Comparison of ENCODE assay signal across 9 mouse cellular contexts in the genomic region with DNA sequence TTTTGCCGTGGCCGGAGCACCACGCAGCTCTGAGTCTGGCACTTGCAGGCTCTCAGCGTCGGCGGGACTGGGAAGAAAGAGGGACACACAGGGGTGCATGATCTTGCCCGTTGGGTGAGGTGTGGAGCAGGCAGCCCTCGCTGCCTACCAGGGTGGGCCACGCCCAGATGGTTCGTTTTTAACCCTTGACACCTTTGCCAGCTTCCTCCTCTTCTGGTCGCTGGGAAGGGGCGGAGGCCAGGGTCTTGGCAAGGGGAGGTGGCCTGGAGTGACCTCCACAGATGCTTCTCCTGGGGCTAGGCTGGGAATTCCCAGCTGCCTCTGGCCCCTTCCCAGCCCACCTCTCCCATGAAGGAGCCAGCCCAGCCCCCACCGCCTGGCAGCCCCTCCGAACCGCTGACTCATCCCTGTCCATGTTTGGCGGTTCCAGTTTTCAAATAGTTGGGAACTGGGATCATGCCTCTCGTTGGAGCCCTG. TPM values are rescaled to one million over a fixed set of nuclear protein-coding genes. Genes with fewer than 3 reads are reported as not detected.
DNase-seq lines count a peak whose midpoint lies in the region; ATAC-seq and TF ChIP-seq lines count a peak whose summit lies in the region.
"Had no signal": no experiment of that assay in that cellular context is flagged by ENCODE, and none has a peak within 500 bp of the region (broad histone marks: within the 10 kb centered on the region; RNA-seq: fewer than 3 reads in every experiment).

No protein-coding gene starts in this region.

- H3K4me2 ChIP-seq in midbrain, postnatal 0 days (ENCODE audit: low read depth, low read length, poor library complexity, severe bottlenecking), result no peak overlapping the region
- no peak overlapping the region for H3K4me2 ChIP-seq in forebrain, embryonic 12.5 days
- H3K4me2 ChIP-seq in lung, embryonic 14.5 days, result peak overlapping the region; percentile 50

- H3K27ac ChIP-seq in midbrain, embryonic 10.5 days (replicated peaks), result peak overlapping the region; percentile 67
- H3K27ac ChIP-seq in midbrain, postnatal 0 days (ENCODE audit: low read depth, low read length), result no peak overlapping the region
- peak overlapping the region; percentile 25; the same call in 1 of the 2 replicates for H3K27ac ChIP-seq in forebrain, embryonic 12.5 days
- H3K27ac ChIP-seq in lung, embryonic 14.5 days (ENCODE audit: low read depth), result peak overlapping the region; percentile 94

- TF ChIP-seq CTCF in midbrain, postnatal 0 days (IDR thresholded peaks at IDR 0.05), result no peak
- no peak for TF ChIP-seq CTCF in lung, embryonic 14.5 days (IDR thresholded peaks at IDR 0.05; ENCODE audit: low read depth)

- ATAC-seq in midbrain, postnatal 0 days (ENCODE audit: low FRiP score), result no peak
- ATAC-seq in forebrain, embryonic 12.5 days (ENCODE audit: low FRiP score), result no peak
- ATAC-seq in lung, embryonic 14.5 days (ENCODE audit: insufficient read depth), result no peak
- no peak for ATAC-seq in monocyte, adult 5-6 weeks (replicated peaks; ENCODE audit: insufficient number of reproducible peaks, low FRiP score, low TSS enrichment, poor library complexity, severe bottlenecking)

- H3K9me3 ChIP-seq in midbrain, embryonic 10.5 days (replicated peaks), result no peaks in the 10 kb centered on the region
- no peaks in the 10 kb centered on the region for H3K9me3 ChIP-seq in midbrain, postnatal 0 days (ENCODE audit: low read length)
- no peaks in the 10 kb centered on the region for H3K9me3 ChIP-seq in forebrain, embryonic 12.5 days
- no peaks in the 10 kb centered on the region for H3K9me3 ChIP-seq in lung, embryonic 14.5 days (ENCODE audit: low read depth, low read length)

- intact Hi-C loops in heart, postnatal 36 days (cut with DNase I), result no loop called here

- DNase-seq in midbrain, embryonic 10.5 days (ENCODE audit: low spot score), result no peak
- DNase-seq in midbrain, postnatal 0 days (ENCODE audit: low spot score), result no peak
- DNase-seq in heart, postnatal 36 days, result peak; percentile 79 to 83
- DNase-seq in lung, embryonic 14.5 days, result no peak
- DNase-seq in yolk sac, embryonic 10.5 days (ENCODE audit: low spot score), result peak; percentile 42
- DNase-seq in spleen, adult 12 weeks (ENCODE audit: low spot score), result no peak

- H3K36me3 ChIP-seq in midbrain, embryonic 10.5 days, result peaks cover 6% of the 10 kb centered on the region; the same call in 1 of the 2 replicates
- no peaks in the 10 kb centered on the region for H3K36me3 ChIP-seq in midbrain, postnatal 0 days (ENCODE audit: insufficient read depth, low read length)
- H3K36me3 ChIP-seq in forebrain, embryonic 12.5 days (replicated peaks), result no peaks in the 10 kb centered on the region
- H3K36me3 ChIP-seq in lung, embryonic 14.5 days (ENCODE audit: insufficient read depth), result 0 out of 2 replicates have a peak, but pooled peaks cover 4% of the 10 kb centered on the region

- H3K4me3 ChIP-seq in midbrain, embryonic 10.5 days, result peak overlapping the region; percentile 14
- no peak overlapping the region for H3K4me3 ChIP-seq in midbrain, postnatal 0 days (ENCODE audit: low read depth, low read length)
- H3K4me3 ChIP-seq in forebrain, embryonic 12.5 days (replicated peaks), result no peak overlapping the region
- H3K4me3 ChIP-seq in lung, embryonic 14.5 days (ENCODE audit: low read depth, low read length), result peak overlapping the region; percentile 14; the same call in 1 of the 2 replicates

- WGBS in midbrain, embryonic 10.5 days, result 27% methylated on average over 17 of the region's 17 CpGs
- 28% methylated on average over 17 of the region's 17 CpGs for WGBS in midbrain, postnatal 0 days
- WGBS in forebrain, embryonic 12.5 days, result 24% methylated on average over 17 of the region's 17 CpGs
- 9% methylated on average over 15 of the region's 17 CpGs for WGBS in lung, embryonic 14.5 days

- H3K4me1 ChIP-seq in midbrain, embryonic 10.5 days, result peaks cover 85% of the 10 kb centered on the region
- H3K4me1 ChIP-seq in midbrain, postnatal 0 days (ENCODE audit: insufficient read depth, low read length), result no peaks in the 10 kb centered on the region
- peaks cover 50% of the 10 kb centered on the region for H3K4me1 ChIP-seq in forebrain, embryonic 12.5 days
- peaks cover 67% of the 10 kb centered on the region for H3K4me1 ChIP-seq in lung, embryonic 14.5 days (ENCODE audit: insufficient read depth)

- H3K9ac ChIP-seq in midbrain, postnatal 0 days (replicated peaks; ENCODE audit: low read length, poor library complexity, severe bottlenecking), result no peak overlapping the region
- no peak overlapping the region for H3K9ac ChIP-seq in forebrain, embryonic 12.5 days
- peak overlapping the region; percentile 29; the same call in 1 of the 2 replicates for H3K9ac ChIP-seq in lung, embryonic 14.5 days

- H3K27me3 ChIP-seq in midbrain, embryonic 10.5 days (ENCODE audit: low read depth, poor library complexity, severe bottlenecking), result peaks cover 12% of the 10 kb centered on the region; the same call in 1 of the 2 replicates
- H3K27me3 ChIP-seq in midbrain, postnatal 0 days (ENCODE audit: insufficient read depth, low read length), result no peaks in the 10 kb centered on the region
- H3K27me3 ChIP-seq in forebrain, embryonic 12.5 days, result no peaks in the 10 kb centered on the region; the same call in 1 of the 2 replicates
- H3K27me3 ChIP-seq in lung, embryonic 14.5 days (ENCODE audit: insufficient read depth, low read length), result no peaks in the 10 kb centered on the region

RNA-seq across cellular contexts. Expression of a gene that starts 8.2 kb away (rescaled TPM):
- polyA plus RNA-seq in midbrain, embryonic 10.5 days (2016; fragmentation: Nextera tagmentation; extraction: Ambion mirVana), result 11.6 and 15.3 TPM in 2 replicates
- 26.1 and 30.5 TPM in 2 replicates for total RNA-seq in midbrain, postnatal 0 days (2014; rRNA removed)
- 1.4 and 2.2 TPM in 2 replicates for polyA plus RNA-seq in midbrain, postnatal 0 days (2015; fragmentation: Nextera tagmentation; extraction: Ambion mirVana)
- polyA plus RNA-seq in forebrain, embryonic 12.5 days (2016; fragmentation: Nextera tagmentation; extraction: Ambion mirVana), result 8.0 and 8.9 TPM in 2 replicates
- 100 to 1,000 TPM; 240 to 255 TPM for total RNA-seq in heart, postnatal 36 days (2021)
- polyA plus RNA-seq in lung, embryonic 14.5 days (2014; fragmentation: Nextera tagmentation; extraction: Ambion mirVana), result 51.2 and 58.1 TPM in 2 replicates
- total RNA-seq in monocyte, adult 5-6 weeks (2017), result under 0.01 TPM in 1 of 3 replicates, not detected in the others

RNA-seq across cellular contexts. Expression of a gene that starts 23.7 kb away (rescaled TPM):
- not detected in 2 replicates for polyA plus RNA-seq in midbrain, embryonic 10.5 days (2016; fragmentation: Nextera tagmentation; extraction: Ambion mirVana)
- not detected in 2 replicates for total RNA-seq in midbrain, postnatal 0 days (2014; rRNA removed)
- not detected in 2 replicates for polyA plus RNA-seq in midbrain, postnatal 0 days (2015; fragmentation: Nextera tagmentation; extraction: Ambion mirVana)
- not detected in 2 replicates for polyA plus RNA-seq in forebrain, embryonic 12.5 days (2016; fragmentation: Nextera tagmentation; extraction: Ambion mirVana)
- total RNA-seq in heart, postnatal 36 days (2021), result not detected
- polyA plus RNA-seq in lung, embryonic 14.5 days (2014; fragmentation: Nextera tagmentation; extraction: Ambion mirVana), result not detected in 2 replicates
- total RNA-seq in monocyte, adult 5-6 weeks (2017), result not detected in 3 replicates
- polyA plus RNA-seq: large intestine, adult 2 months had no signal

RNA-seq across cellular contexts. Expression of a gene that starts 46.5 kb away (rescaled TPM):
- not detected in 2 replicates for polyA plus RNA-seq in midbrain, embryonic 10.5 days (2016; fragmentation: Nextera tagmentation; extraction: Ambion mirVana)
- not detected in 2 replicates for total RNA-seq in midbrain, postnatal 0 days (2014; rRNA removed)
- polyA plus RNA-seq in midbrain, postnatal 0 days (2015; fragmentation: Nextera tagmentation; extraction: Ambion mirVana), result not detected in 2 replicates
- not detected in 2 replicates for polyA plus RNA-seq in forebrain, embryonic 12.5 days (2016; fragmentation: Nextera tagmentation; extraction: Ambion mirVana)
- total RNA-seq in heart, postnatal 36 days (2021), result not detected
- polyA plus RNA-seq in lung, embryonic 14.5 days (2014; fragmentation: Nextera tagmentation; extraction: Ambion mirVana), result not detected in 2 replicates
- not detected in 3 replicates for total RNA-seq in monocyte, adult 5-6 weeks (2017)

Comparison
In these comparisons a context has a peak if more than half of its experiments do, and no peak if none do; other contexts are left out.
1. H3K4me3 ChIP-seq: peak in midbrain, embryonic 10.5 days (single experiment) and lung, embryonic 14.5 days (single experiment); none in midbrain, postnatal 0 days (single experiment) and forebrain, embryonic 12.5 days (single experiment).
2. DNase-seq: peak in heart, postnatal 36 days (2 of 2) and yolk sac, embryonic 10.5 days (single experiment); none in midbrain, embryonic 10.5 days (single experiment), midbrain, postnatal 0 days (single experiment), lung, embryonic 14.5 days (single experiment) and spleen, adult 12 weeks (single experiment).